In the genomic region with DNA sequence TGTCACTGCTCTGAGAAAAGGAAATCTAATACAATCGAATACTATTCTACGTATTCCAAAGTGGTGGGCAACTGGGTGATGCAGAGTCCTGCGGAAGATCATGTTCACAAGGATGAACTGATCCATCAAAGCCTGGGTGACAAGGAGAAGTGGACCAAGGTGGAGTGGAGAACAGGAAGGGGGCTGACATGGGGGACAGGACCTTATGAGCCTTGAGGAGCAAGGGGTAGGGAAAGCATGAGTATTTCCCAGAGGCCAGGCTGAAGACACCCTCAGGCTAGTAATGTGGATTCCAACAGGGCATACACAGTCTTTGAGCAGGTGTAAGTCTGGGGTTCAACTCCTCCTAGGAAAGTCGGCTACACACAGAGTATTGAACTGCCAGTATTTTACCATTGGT, we compare ENCODE assay signal across 21 mouse cellular contexts. TPM values are rescaled to one million over a fixed set of nuclear protein-coding genes. Genes with fewer than 3 reads are reported as not detected.
DNase-seq lines count a peak whose midpoint lies in the region; ATAC-seq and TF ChIP-seq lines count a peak whose summit lies in the region.
"Had no signal": no experiment of that assay in that cellular context is flagged by ENCODE, and none has a peak within 500 bp of the region (broad histone marks: within the 10 kb centered on the region; RNA-seq: fewer than 3 reads in every experiment).

No protein-coding gene starts in this region.

- H3K27ac ChIP-seq in intestine, embryonic 14.5 days (ENCODE audit: low read depth), result 0 out of 2 replicates have a peak overlapping the region, but pooled peaks have one; percentile 95
- H3K27ac ChIP-seq in intestine, embryonic 15.5 days, result no peak overlapping the region
- H3K27ac ChIP-seq in lung, postnatal 0 days (ENCODE audit: low read length), result peak overlapping the region; percentile 89; the same call in 1 of the 2 replicates
- H3K27ac ChIP-seq: embryonic facial prominence, embryonic 12.5 days; forebrain, embryonic 13.5 days had no signal

- H3K4me2 ChIP-seq in intestine, embryonic 14.5 days (ENCODE audit: low read length), result no peak overlapping the region
- H3K4me2 ChIP-seq in intestine, embryonic 15.5 days (replicated peaks), result no peak overlapping the region
- H3K4me2 ChIP-seq in lung, postnatal 0 days (replicated peaks; ENCODE audit: low read depth, low read length), result no peak overlapping the region
- H3K4me2 ChIP-seq: embryonic facial prominence, embryonic 12.5 days; forebrain, embryonic 13.5 days; heart, embryonic 13.5 days; hindbrain, embryonic 15.5 days had no signal

- H3K4me1 ChIP-seq in intestine, embryonic 14.5 days (replicated peaks; ENCODE audit: control insufficient read depth, insufficient read depth, low read length), result peaks cover 33% of the 10 kb centered on the region
- H3K4me1 ChIP-seq in intestine, embryonic 15.5 days (replicated peaks), result peaks cover 7% of the 10 kb centered on the region
- H3K4me1 ChIP-seq in lung, postnatal 0 days (ENCODE audit: insufficient read depth, low read depth, low read length), result peaks cover 14% of the 10 kb centered on the region; the same call in 1 of the 2 replicates
- H3K4me1 ChIP-seq: forebrain, embryonic 13.5 days; hindbrain, embryonic 15.5 days had no signal

- H3K4me3 ChIP-seq in intestine, embryonic 14.5 days (ENCODE audit: low read depth, low read length), result no peak overlapping the region
- H3K4me3 ChIP-seq in intestine, embryonic 15.5 days (replicated peaks), result no peak overlapping the region
- no peak overlapping the region for H3K4me3 ChIP-seq in lung, postnatal 0 days (ENCODE audit: low read depth, low read length)
- H3K4me3 ChIP-seq: embryonic facial prominence, embryonic 12.5 days; forebrain, embryonic 13.5 days; heart, embryonic 13.5 days; hindbrain, embryonic 15.5 days had no signal

- TF ChIP-seq EP300 in lung, postnatal 0 days (IDR thresholded peaks at IDR 0.05), result no peak

- intact Hi-C loops in heart, postnatal 25 days (cut with DNase I), result no loop called here

- no peaks in the 10 kb centered on the region for H3K36me3 ChIP-seq in intestine, embryonic 14.5 days (ENCODE audit: control insufficient read depth, insufficient read depth, low read length)
- no peaks in the 10 kb centered on the region for H3K36me3 ChIP-seq in intestine, embryonic 15.5 days
- no peaks in the 10 kb centered on the region for H3K36me3 ChIP-seq in lung, postnatal 0 days (ENCODE audit: insufficient read depth, low read length)
- H3K36me3 ChIP-seq: embryonic facial prominence, embryonic 12.5 days; heart, embryonic 13.5 days; hindbrain, embryonic 15.5 days had no signal

- no peak overlapping the region for H3K9ac ChIP-seq in intestine, embryonic 14.5 days (ENCODE audit: low read length)
- no peak overlapping the region for H3K9ac ChIP-seq in intestine, embryonic 15.5 days
- no peak overlapping the region for H3K9ac ChIP-seq in lung, postnatal 0 days (replicated peaks; ENCODE audit: low read depth)
- H3K9ac ChIP-seq: embryonic facial prominence, embryonic 12.5 days; forebrain, embryonic 13.5 days; forebrain, postnatal 0 days; hindbrain, embryonic 15.5 days had no signal

- H3K27me3 ChIP-seq in intestine, embryonic 14.5 days (replicated peaks; ENCODE audit: control insufficient read depth, insufficient read depth, low read length), result no peaks in the 10 kb centered on the region
- H3K27me3 ChIP-seq in intestine, embryonic 15.5 days (replicated peaks), result no peaks in the 10 kb centered on the region
- H3K27me3 ChIP-seq in lung, postnatal 0 days (replicated peaks; ENCODE audit: insufficient read depth, low read length), result no peaks in the 10 kb centered on the region
- H3K27me3 ChIP-seq: CH12.LX; embryonic facial prominence, embryonic 12.5 days; forebrain, embryonic 13.5 days; heart, embryonic 13.5 days; hindbrain, embryonic 15.5 days had no signal

- H3K9me3 ChIP-seq in intestine, embryonic 14.5 days (ENCODE audit: control insufficient read depth, low read length), result no peaks in the 10 kb centered on the region
- H3K9me3 ChIP-seq in intestine, embryonic 15.5 days, result no peaks in the 10 kb centered on the region
- H3K9me3 ChIP-seq in lung, postnatal 0 days (ENCODE audit: low read length), result no peaks in the 10 kb centered on the region
- H3K9me3 ChIP-seq: embryonic facial prominence, embryonic 12.5 days; forebrain, embryonic 13.5 days; heart, embryonic 13.5 days; hindbrain, embryonic 15.5 days had no signal

- DNase-seq in heart, adult 11 months, result peak; percentile 82
- DNase-seq in heart, postnatal 25 days (ENCODE audit: low spot score), result no peak
- no peak for DNase-seq in intestine, embryonic 14.5 days (ENCODE audit: low spot score)
- DNase-seq in lung, postnatal 0 days (ENCODE audit: low spot score), result no peak
- DNase-seq in lung, postnatal 36 days, result no peak
- DNase-seq: adrenal gland, postnatal 14 days; cerebellum, adult 11-12 months; cerebellum, adult 9-10 months; cerebellum, postnatal 25 days; forebrain, postnatal 0 days; gastrocnemius, postnatal 36 days; heart, adult 18-20 months; heart, postnatal 10 days had no signal

- no peak for ATAC-seq in intestine, embryonic 14.5 days (replicated peaks; ENCODE audit: low FRiP score, low TSS enrichment, low read depth)
- ATAC-seq in intestine, embryonic 15.5 days, result no peak
- no peak for ATAC-seq in lung, postnatal 0 days
- ATAC-seq: activated CD4-positive, CD25-positive, alpha-beta regulatory T cell, adult 4 months; forebrain, embryonic 13.5 days; forebrain, postnatal 0 days; Patski had no signal

- TF ChIP-seq CTCF in lung, postnatal 0 days (IDR thresholded peaks at IDR 0.05), result no peak

- WGBS in intestine, embryonic 14.5 days, result 86% methylated on average over 4 of the region's 4 CpGs
- 84% methylated on average over 4 of the region's 4 CpGs for WGBS in intestine, embryonic 15.5 days
- WGBS in lung, postnatal 0 days, result 89% methylated on average over 4 of the region's 4 CpGs

RNA-seq across cellular contexts. Expression of a gene that starts 6.9 kb away (rescaled TPM):
- 10 to 100 TPM; 79.6 to 81.5 TPM for total RNA-seq in heart, postnatal 25 days (2021)
- polyA plus RNA-seq in intestine, embryonic 14.5 days (2014; fragmentation: Nextera tagmentation; extraction: Ambion mirVana), result 29.1 and 31.4 TPM in 2 replicates
- 32.7 and 33.8 TPM in 2 replicates for polyA plus RNA-seq in intestine, embryonic 15.5 days (2015; fragmentation: Nextera tagmentation; extraction: Ambion mirVana)
- 49.6 and 54.4 TPM in 2 replicates for polyA plus RNA-seq in lung, postnatal 0 days (2015; fragmentation: Nextera tagmentation; extraction: Ambion mirVana)

RNA-seq across cellular contexts. Expression of a gene that starts 47.1 kb away (rescaled TPM):
- 10 to 100 TPM; 64.4 to 68.6 TPM for total RNA-seq in heart, postnatal 25 days (2021)
- polyA plus RNA-seq in intestine, embryonic 14.5 days (2014; fragmentation: Nextera tagmentation; extraction: Ambion mirVana), result 78.7 and 81.2 TPM in 2 replicates
- 101 and 124 TPM in 2 replicates for polyA plus RNA-seq in intestine, embryonic 15.5 days (2015; fragmentation: Nextera tagmentation; extraction: Ambion mirVana)
- 123 and 148 TPM in 2 replicates for polyA plus RNA-seq in lung, postnatal 0 days (2015; fragmentation: Nextera tagmentation; extraction: Ambion mirVana)
